Comparison of ENCODE assay signal across 33 mouse cellular contexts in genomic region chr5:146931422-146931821, GRCm38 (mm10).
"Had no signal": no experiment of that assay in that cellular context is flagged by ENCODE, and none has a peak within 500 bp of the region (broad histone marks: within the 10 kb centered on the region; RNA-seq: fewer than 3 reads in every experiment).

No protein-coding gene starts in this region.

- H3K4me3 ChIP-seq: heart, embryonic 10.5 days; heart, embryonic 12.5 days; heart, embryonic 13.5 days; heart, embryonic 15.5 days; hindbrain, embryonic 10.5 days; hindbrain, embryonic 12.5 days; hindbrain, embryonic 13.5 days; hindbrain, embryonic 15.5 days; kidney, embryonic 15.5 days; layer of hippocampus, adult 2 months; left cerebral cortex, adult 2 months had no signal

- DNase-seq: heart, postnatal 10 days; heart, postnatal 14 days; heart, postnatal 36 days; heart, postnatal 4 days; kidney, adult 11 months; kidney, adult 18-20 months; kidney, adult 2 months; kidney, adult 8-10 months; kidney, adult 9 months; kidney, postnatal 10 days; kidney, postnatal 14 days; kidney, postnatal 25 days; kidney, postnatal 36 days; kidney, postnatal 4 days; layer of hippocampus, adult 9-11 months; layer of hippocampus, postnatal 36 days had no signal

- ATAC-seq: hindbrain, embryonic 16.5 days; hindbrain, postnatal 0 days; inflammation-experienced regulatory T-cells, adult 6 months had no signal

- H3K9me3 ChIP-seq: heart, embryonic 10.5 days; heart, embryonic 12.5 days; heart, embryonic 13.5 days; heart, embryonic 15.5 days; hindbrain, embryonic 10.5 days; hindbrain, embryonic 12.5 days; hindbrain, embryonic 13.5 days; hindbrain, embryonic 15.5 days; kidney, embryonic 15.5 days had no signal

- H3K27me3 ChIP-seq: heart, embryonic 12.5 days; heart, embryonic 13.5 days; heart, embryonic 15.5 days; hindbrain, embryonic 12.5 days; hindbrain, embryonic 15.5 days; kidney, embryonic 15.5 days had no signal

- H3K4me1 ChIP-seq: heart, embryonic 10.5 days; heart, embryonic 12.5 days; heart, embryonic 13.5 days; heart, embryonic 15.5 days; hindbrain, embryonic 10.5 days; hindbrain, embryonic 12.5 days; hindbrain, embryonic 13.5 days; hindbrain, embryonic 15.5 days; kidney, embryonic 15.5 days had no signal

- H3K9ac ChIP-seq: heart, embryonic 12.5 days; heart, embryonic 13.5 days; heart, embryonic 15.5 days; hindbrain, embryonic 12.5 days; hindbrain, embryonic 13.5 days; hindbrain, embryonic 14.5 days; hindbrain, embryonic 15.5 days; kidney, embryonic 15.5 days had no signal

- H3K4me2 ChIP-seq: heart, embryonic 11.5 days; heart, embryonic 12.5 days; heart, embryonic 13.5 days; heart, embryonic 15.5 days; hindbrain, embryonic 12.5 days; hindbrain, embryonic 13.5 days; hindbrain, embryonic 14.5 days; hindbrain, embryonic 15.5 days; kidney, embryonic 15.5 days had no signal

- H3K36me3 ChIP-seq: heart, embryonic 10.5 days; heart, embryonic 12.5 days; heart, embryonic 13.5 days; heart, embryonic 15.5 days; hindbrain, embryonic 10.5 days; hindbrain, embryonic 12.5 days; hindbrain, embryonic 13.5 days; hindbrain, embryonic 15.5 days; kidney, embryonic 15.5 days had no signal

- H3K27ac ChIP-seq: heart, embryonic 10.5 days; heart, embryonic 13.5 days; heart, embryonic 15.5 days; hindbrain, embryonic 10.5 days; hindbrain, embryonic 12.5 days; hindbrain, embryonic 13.5 days; hindbrain, embryonic 14.5 days; hindbrain, embryonic 15.5 days; hindbrain, postnatal 0 days; kidney, embryonic 15.5 days; kidney, postnatal 0 days; layer of hippocampus, adult 2 months; left cerebral cortex, adult 2 months had no signal
